Mouse (Mus musculus): ENCODE measurements around the gene Dcaf10.

Gene Dcaf10

DNA sequence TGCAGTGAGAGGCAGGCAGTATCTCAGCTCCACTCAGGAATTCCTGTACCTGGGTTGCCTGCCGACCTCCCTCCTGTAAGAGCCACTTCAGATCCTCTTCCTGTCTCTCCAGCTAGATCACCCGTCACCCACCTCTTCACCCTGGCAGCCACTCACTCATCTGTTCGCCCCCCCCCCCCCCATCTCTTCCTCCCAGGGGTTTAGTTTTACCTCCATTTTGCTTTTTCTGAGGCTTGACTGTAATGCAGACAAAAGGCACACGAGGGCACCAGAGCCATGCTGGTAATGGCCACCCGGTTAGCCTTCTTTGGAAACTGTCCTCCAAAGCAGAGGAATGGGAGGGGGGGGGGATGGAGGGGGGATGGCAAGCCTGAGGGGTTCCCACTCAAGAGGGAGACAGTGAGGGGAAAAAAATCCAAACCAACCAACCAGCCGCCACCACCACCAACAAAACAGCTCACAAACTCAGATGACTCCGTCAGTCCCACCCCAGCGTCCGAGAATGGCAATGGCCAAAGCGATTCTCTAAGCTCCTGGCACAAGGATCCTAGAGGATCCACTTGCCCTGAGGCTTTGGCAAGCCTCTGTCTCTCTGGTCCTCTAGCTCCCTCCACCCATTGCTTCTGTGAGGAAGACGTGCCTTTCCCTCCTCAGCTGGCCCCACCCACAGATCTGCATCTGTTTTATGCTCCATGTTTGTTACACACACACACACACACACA, 76.5 kb downstream of the Dcaf10 start:
- DNase-seq (ENCODE audit: extremely low read depth, low read depth, low spot score), result no peak

DNA sequence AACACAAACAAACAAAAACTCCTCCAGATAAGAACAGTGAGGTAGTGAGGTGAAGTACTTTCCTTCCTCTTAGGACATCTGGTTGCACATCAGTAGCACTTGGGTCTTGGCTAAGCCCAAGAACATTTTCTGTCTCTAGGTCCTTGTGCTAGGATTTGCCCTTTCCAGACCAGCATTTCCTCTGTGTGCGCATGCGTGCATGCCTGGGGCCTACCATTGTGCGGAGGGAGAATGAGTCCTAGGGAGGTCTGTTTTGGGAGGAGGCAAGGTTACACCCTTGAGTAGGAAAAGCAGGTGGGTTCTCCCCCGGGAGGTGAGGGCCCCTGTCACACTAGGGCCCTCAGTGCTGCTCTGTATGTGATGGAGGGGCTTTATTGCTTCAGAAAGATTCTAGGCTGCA, 77.2 kb downstream of the Dcaf10 start:
- no peak for DNase-seq (ENCODE audit: extremely low read depth, low read depth, low spot score)

DNA sequence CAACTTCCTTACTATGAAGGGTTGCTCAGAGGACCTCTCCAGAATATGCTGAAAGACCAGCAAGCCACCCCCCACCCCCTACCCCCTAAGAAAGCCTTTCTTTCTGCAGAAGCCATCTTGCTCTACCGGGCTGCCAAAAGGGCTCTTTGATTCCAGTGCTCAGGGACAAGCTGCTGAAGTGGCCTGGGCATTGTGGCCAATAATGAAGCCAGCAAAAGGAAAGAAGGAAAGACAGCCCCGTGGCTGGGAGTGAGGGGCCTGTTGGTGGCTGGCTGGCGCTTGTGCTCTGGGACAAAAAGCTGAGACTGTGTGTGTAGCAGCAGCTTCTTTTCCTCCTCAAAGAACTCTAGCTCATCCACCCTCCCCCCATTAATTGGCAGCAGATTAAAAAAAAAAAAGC, 78.8 kb downstream of the Dcaf10 start:
- DNase-seq (ENCODE audit: extremely low read depth, low read depth, low spot score), result no peak

DNA sequence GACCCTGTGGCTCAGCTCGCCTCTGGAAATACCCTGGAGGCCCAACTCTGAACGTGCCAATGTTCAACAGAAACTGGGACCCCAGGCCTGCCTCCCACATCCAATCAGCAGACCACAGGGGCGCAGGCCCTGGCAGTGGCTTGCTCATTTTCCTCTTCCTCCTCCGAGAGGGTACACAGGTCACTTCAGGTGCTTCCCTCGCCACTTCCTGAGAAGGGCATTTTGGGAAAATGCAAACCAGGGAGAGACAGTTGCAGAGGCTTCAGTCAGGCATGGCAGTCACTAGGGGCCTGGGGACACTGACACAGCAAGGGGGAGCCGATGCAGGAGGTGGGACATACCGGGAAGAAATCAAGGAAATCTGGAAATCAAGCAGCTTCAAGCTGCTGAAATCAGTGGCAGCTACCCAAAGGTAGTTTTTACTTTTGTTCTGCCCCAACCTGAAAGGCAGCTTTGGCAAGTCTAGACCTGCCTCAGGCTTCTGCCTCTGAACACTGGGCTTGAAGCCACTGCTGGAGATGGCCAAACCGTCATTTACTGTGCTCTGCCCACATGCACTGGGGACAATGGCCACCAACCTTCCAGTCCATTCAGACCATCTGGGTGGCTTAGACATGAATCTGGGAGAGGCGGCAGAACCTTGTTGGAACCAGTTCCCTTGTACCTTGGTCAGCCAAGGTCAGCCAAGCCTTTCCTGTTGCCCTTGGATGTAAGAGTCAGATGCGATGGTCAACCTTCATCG, 79.8 kb downstream of the Dcaf10 start:
- peak; percentile 68 for DNase-seq (ENCODE audit: extremely low read depth, low read depth, low spot score)

DNA sequence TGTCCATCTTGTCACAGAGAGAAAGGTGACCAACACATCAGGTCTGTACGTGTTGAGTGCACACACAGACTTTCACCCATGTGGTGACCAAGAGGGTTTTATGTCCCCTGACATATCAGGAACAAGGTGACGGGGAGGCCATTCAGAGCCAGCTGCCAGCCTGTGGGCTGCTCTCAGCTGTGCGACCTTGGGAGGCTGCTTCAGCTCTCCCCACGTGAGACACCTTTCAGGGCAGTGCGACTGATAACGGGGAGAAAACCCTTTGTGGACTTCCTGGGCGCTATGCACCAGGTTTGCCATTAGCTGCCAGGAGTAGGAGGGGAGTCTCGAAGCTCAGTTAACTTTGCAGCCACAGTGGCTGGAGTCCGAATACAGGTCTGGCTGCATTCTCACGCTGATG, 80.7 kb downstream of the Dcaf10 start:
- DNase-seq (ENCODE audit: extremely low read depth, low read depth, low spot score), result no peak

DNA sequence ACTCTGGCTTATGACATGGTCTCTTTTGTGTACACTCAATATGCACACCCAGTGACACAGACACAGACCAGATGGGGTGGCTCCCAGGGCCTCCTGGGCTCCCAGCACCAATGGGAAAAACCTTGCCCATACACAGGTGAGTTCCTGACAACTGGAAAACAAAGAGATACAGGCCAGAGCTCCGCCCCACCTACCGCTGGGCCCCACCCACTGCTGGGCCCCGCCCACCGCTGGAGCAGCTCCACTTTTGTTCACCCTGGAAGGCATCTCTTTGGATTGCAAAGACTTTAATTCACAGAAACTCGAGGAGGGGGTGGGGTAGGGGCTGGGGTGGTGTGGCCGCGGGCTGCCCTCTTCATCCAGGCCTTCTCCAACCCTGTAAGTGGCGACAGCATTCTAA, 81.5 kb downstream of the Dcaf10 start:
- DNase-seq (ENCODE audit: extremely low read depth, low read depth, low spot score), result no peak

DNA sequence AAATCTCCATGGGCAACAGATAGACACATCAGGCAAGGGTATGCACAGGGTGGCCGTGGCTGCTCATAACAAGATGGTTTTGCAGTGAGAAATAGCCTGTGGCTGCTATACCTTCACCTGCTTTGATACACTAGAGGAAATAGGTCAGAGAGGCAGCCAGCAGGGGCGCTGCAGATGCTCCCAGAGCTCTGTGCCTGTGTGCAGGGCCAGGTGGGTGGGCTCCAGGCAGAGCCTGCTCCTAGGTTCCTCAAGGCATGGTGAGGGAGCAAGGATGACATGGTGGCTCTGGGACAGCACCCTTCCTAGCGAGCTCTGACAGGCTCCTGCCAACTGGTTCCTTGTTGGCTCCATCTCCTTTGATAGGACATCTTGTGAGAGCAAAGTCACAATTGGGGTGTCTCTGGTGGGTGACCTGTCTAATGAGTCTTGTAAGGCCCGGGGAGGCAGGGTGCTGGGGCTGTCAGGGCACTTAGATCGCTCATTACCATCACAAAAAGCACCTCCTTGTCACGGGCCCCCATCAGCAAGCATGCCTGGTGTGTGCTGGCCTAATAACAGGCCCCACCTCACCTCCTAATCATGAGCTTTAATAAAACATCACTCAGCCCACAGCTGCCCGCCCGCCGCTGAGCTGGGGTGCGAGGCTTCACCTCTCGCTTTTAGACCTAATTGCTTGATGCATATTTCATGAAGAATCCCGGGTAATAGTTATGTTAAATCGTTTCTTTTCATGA, 85.0 kb downstream of the Dcaf10 start:
- no peak for DNase-seq (ENCODE audit: extremely low read depth, low read depth, low spot score)

Data from fat pad, adult 2 months (tissue).